Mouse (Mus musculus): ENCODE results near the gene Ppip5k2. TPM values are rescaled to one million over a fixed set of nuclear protein-coding genes. Genes with fewer than 3 reads are reported as not detected.

Ppip5k2 gene
- 5.4 TPM for polyA plus RNA-seq (2014; fragmentation: Illumina TruSeq; extraction: RNeasy Lipid Tissue Mini Kit (QIAGEN cat#74804); ENCODE audit: insufficient read depth, low read depth, low replicate concordance)

GRCm38 (mm10) chr1:97769904-97770753 lies at the start of gene Ppip5k2, which contains the start of gene Gin1:
Gene Ppip5k2, minus strand, starts transcription at chr1:97770411.
Gene Gin1, plus strand, starts transcription at chr1:97770172.

GRCm38 (mm10) chr1:97661406-97662241 lies 108.6 kb downstream of the Ppip5k2 start, which contains the start of gene D1Ertd622e:
Gene D1Ertd622e, minus strand, starts transcription at chr1:97662074.

Other genes starting within 250 kb of the Ppip5k2 start
- gene D1Ertd622e, start 108.3 kb downstream of the Ppip5k2 start, polyA plus RNA-seq (2014; fragmentation: Illumina TruSeq; extraction: RNeasy Lipid Tissue Mini Kit (QIAGEN cat#74804); ENCODE audit: insufficient read depth, low read depth, low replicate concordance): 17.0 TPM
- gene Gin1, start 239 bp downstream of the Ppip5k2 start, polyA plus RNA-seq (2014; fragmentation: Illumina TruSeq; extraction: RNeasy Lipid Tissue Mini Kit (QIAGEN cat#74804); ENCODE audit: insufficient read depth, low read depth, low replicate concordance): 6.7 TPM

Measured in lung, adult 10 weeks (tissue).